In the genomic region with DNA sequence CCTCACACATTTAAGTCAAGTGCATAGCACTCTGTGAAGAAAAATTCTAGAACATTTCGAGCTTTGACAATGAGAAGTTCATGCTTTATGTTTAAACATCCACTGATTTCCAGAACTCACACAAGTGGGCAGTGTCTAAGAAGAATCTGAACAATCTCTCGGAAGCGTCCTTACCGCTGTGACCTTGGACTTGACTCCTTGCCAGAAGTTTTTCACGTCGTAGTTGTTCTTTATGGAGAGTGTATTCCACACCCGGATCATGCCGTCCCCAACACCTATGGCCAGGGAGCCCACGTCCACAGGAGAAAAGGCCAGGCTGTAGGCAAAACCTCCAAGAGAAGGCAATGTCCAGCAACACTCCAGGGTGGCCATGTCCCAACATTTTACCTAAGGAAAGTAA, we compare ENCODE assay signal across 16 mouse cellular contexts.
"Had no signal": no experiment of that assay in that cellular context is flagged by ENCODE, and none has a peak within 500 bp of the region (broad histone marks: within the 10 kb centered on the region; RNA-seq: fewer than 3 reads in every experiment).

No protein-coding gene starts in this region.

- H3K9me3 ChIP-seq: liver, embryonic 15.5 days; lung, embryonic 15.5 days; megakaryocyte, embryonic 14.5 days; midbrain, embryonic 13.5 days; midbrain, embryonic 15.5 days; neural tube, embryonic 12.5 days; stomach, embryonic 15.5 days had no signal

- H3K4me3 ChIP-seq: liver, embryonic 15.5 days; lung, embryonic 15.5 days; megakaryocyte, embryonic 14.5 days; midbrain, embryonic 13.5 days; midbrain, embryonic 15.5 days; neural tube, embryonic 12.5 days; stomach, embryonic 15.5 days had no signal

- H3K4me2 ChIP-seq: liver, embryonic 15.5 days; lung, embryonic 15.5 days; midbrain, embryonic 13.5 days; midbrain, embryonic 15.5 days; neural tube, embryonic 12.5 days; stomach, embryonic 15.5 days had no signal

- ATAC-seq: liver, postnatal 0 days; midbrain, embryonic 13.5 days; midbrain, embryonic 15.5 days had no signal

- DNase-seq: liver, postnatal 0 days; lung, adult 2 months; lung, postnatal 10 days; right cerebral cortex, postnatal 14 days; thymus, adult 2 months; thymus, postnatal 25 days; thymus, postnatal 4 days had no signal

- H3K27me3 ChIP-seq: liver, embryonic 15.5 days; lung, embryonic 15.5 days; megakaryocyte, embryonic 14.5 days; midbrain, embryonic 13.5 days; midbrain, embryonic 15.5 days; neural tube, embryonic 12.5 days; stomach, embryonic 15.5 days had no signal

- H3K4me1 ChIP-seq: lung, embryonic 15.5 days; megakaryocyte, embryonic 14.5 days; midbrain, embryonic 13.5 days; midbrain, embryonic 15.5 days; neural tube, embryonic 12.5 days; stomach, embryonic 15.5 days had no signal

- H3K9ac ChIP-seq: liver, embryonic 15.5 days; liver, postnatal 0 days; lung, embryonic 15.5 days; midbrain, embryonic 13.5 days; midbrain, embryonic 15.5 days; neural tube, embryonic 12.5 days; stomach, embryonic 15.5 days had no signal

- H3K27ac ChIP-seq: liver, embryonic 15.5 days; lung, embryonic 15.5 days; macrophage; midbrain, embryonic 13.5 days; midbrain, embryonic 15.5 days; neural tube, embryonic 12.5 days; stomach, embryonic 15.5 days; stomach, postnatal 0 days had no signal
